Mouse (Mus musculus) embryonic facial prominence, embryonic 11.5 days (tissue): Measurements from ENCODE around the gene 4933405L10Rik. TPM values are rescaled to one million over a fixed set of nuclear protein-coding genes. Genes with fewer than 3 reads are reported as not detected.

ENCODE experiments used
- ATAC-seq: fragments of 200-750 bp; cut with Nextera tagmentation; replicated peaks from 2 replicates; pipeline ENCODE4 v1.8.0; 2017; ENCODE audit warnings: low read depth; ENCODE audit not compliant: insufficient number of reproducible peaks, low FRiP score, low TSS enrichment
- DNase-seq: peaks from one replicate; pipeline ENCODE4 v3.0.0-alpha.2; 2015; ENCODE audit warnings: low spot score
- H3K27ac ChIP-seq: fragments of 300-500 bp; sonication (generic); replicated peaks from 2 replicates; pipeline ENCODE4 v1.5.1; 2014; ENCODE audit warnings: mild to moderate bottlenecking, low read depth, low read length, control low read depth
- H3K27me3 ChIP-seq: fragments of 300-500 bp; sonication (generic); 2 replicates; pipeline ENCODE4 v1.6.1; 2014; ENCODE audit warnings: mild to moderate bottlenecking, low read length, moderate library complexity, mixed read lengths; ENCODE audit not compliant: control insufficient read depth, insufficient read depth
- H3K36me3 ChIP-seq: fragments of 300-500 bp; sonication (generic); replicated peaks from 2 replicates; pipeline ENCODE4 v1.6.1; 2014; ENCODE audit warnings: low read depth, mild to moderate bottlenecking, low read length, moderate library complexity, mixed read lengths; ENCODE audit not compliant: control insufficient read depth, insufficient read depth
- H3K4me1 ChIP-seq: fragments of 300-500 bp; sonication (generic); 2 replicates; pipeline ENCODE4 v1.6.1; 2014; ENCODE audit warnings: low read length, mixed read lengths; ENCODE audit not compliant: control insufficient read depth, insufficient read depth
- H3K4me2 ChIP-seq: fragments of 300-500 bp; sonication (generic); 2 replicates; pipeline ENCODE4 v1.6.1; 2014; ENCODE audit warnings: low read depth, mild to moderate bottlenecking, control low read depth, low read length, moderate library complexity
- H3K4me3 ChIP-seq: fragments of 300-500 bp; sonication (generic); 2 replicates; pipeline ENCODE4 v1.5.1; 2014; ENCODE audit warnings: low read depth, low read length, control low read depth
- H3K9ac ChIP-seq: fragments of 300-500 bp; sonication (generic); replicated peaks from 2 replicates; pipeline ENCODE4 v1.6.1; 2014; ENCODE audit warnings: mild to moderate bottlenecking, control low read depth, low read length
- H3K9me3 ChIP-seq: fragments of 300-500 bp; sonication (generic); replicated peaks from 2 replicates; pipeline ENCODE4 v1.6.1; 2016; ENCODE audit warnings: mild to moderate bottlenecking, low read length, inconsistent platforms, mixed read lengths; ENCODE audit not compliant: control insufficient read depth
- WGBS: fragments of 180-500 bp; shearing (Covaris S2); extraction: QIAGEN DNeasy Blood & Tissue Kit; methylation state at CpG from one replicate; pipeline ENCODE4 v1.1.7; 2014; 5-methylcytosine and 5-hydroxymethylcytosine counted together
- polyA plus RNA-seq: library from polyadenylated mRNA; unstranded; fragments of >200 nt; fragmentation: Nextera tagmentation; extraction: Ambion mirVana; gene quantifications from 2 replicates; pipeline ENCODE4 v1.2.1, GENCODE M21; 2014

Gene 4933405L10Rik
- polyA plus RNA-seq, 1 experiment from 2014 or later: 0.50 TPM

DNA sequence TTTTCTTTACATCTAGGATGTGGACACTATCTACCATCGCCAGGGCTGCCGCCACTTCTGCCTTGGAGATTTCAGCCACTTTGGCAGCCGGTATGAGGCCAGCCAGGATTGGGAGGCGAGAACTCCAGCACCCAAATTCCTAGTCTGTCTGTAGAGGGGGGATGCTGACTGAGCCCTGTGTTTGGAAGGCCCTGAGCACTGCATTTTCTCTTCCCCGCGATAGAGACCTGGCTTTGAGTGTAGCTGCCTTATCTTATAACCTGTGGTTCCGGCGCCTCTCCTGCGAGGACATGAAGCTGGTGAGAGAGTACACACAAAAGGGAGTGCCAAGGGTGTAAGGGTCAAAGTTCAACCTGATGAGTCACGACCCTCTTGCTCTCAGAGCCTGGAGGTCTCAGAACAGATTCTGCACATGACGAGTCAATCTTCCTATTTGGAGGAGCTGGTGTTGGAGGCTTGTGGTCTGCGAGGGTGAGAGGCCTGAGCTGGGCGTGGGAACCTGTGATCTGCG is 19.2 kb upstream of the 4933405L10Rik start:
- Histone ChIP-seq H3K9ac (no peak overlapping the region), H3K4me2 (no peak overlapping the region), H3K27ac (no peak overlapping the region), H3K36me3 (peaks cover 4% of the 10 kb centered on the region), H3K27me3 (no peaks in the 10 kb centered on the region), H3K4me3 (no peak overlapping the region), H3K4me1 (no peaks in the 10 kb centered on the region; the same call in 1 of the 2 replicates), H3K9me3 (no peaks in the 10 kb centered on the region)
- DNase-seq: no peak
- 69% methylated on average over 14 of the region's 14 CpGs for WGBS
- ATAC-seq: no peak

DNA sequence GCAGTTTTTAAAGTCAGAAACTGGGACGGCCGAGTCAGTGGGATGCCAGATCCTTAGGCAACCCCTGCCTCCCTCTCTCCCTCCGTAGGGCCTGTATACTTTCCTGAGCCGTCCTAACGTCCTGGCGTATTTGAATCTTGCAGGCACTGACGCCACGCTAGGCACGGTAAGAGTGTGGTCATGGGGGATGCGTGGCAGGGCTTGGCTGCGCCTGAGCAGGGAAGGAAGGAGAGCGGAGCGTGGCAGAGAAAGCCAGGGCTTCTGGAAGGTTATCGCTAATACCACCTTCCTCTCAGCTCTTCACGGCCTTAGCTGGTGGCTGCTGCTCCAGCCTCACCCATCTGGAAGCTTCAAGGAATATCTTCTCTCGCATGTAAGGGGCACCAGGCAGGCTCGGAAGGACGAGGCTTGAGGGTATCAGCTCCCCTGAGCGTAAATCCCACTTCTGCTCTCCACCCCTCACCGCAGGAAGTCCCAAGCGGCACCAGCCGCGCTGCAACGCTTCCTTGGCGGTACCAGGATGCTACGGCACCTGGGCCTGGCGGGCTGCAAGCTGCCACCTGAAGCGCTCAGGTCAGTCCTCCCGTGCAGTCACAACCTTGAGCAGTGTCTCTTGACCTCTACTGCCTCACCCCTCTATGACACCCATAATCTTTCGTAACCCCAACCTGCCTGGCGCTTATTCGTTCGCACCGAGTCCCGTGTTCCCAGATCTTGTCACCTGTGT is 18.0 kb upstream of the 4933405L10Rik start:
- DNase-seq (no peak), ATAC-seq (no peak)
- H3K4me2 ChIP-seq: no peak overlapping the region
- peaks cover 8% of the 10 kb centered on the region for H3K4me1 ChIP-seq
- no peak overlapping the region for H3K27ac ChIP-seq
- no peak overlapping the region for H3K4me3 ChIP-seq
- H3K36me3 ChIP-seq: no peaks in the 10 kb centered on the region; the same call in 1 of the 2 replicates
- no peaks in the 10 kb centered on the region for H3K9me3 ChIP-seq
- 56% methylated on average over 35 of the region's 35 CpGs for WGBS
- no peak overlapping the region for H3K9ac ChIP-seq
- H3K27me3 ChIP-seq: no peaks in the 10 kb centered on the region

DNA sequence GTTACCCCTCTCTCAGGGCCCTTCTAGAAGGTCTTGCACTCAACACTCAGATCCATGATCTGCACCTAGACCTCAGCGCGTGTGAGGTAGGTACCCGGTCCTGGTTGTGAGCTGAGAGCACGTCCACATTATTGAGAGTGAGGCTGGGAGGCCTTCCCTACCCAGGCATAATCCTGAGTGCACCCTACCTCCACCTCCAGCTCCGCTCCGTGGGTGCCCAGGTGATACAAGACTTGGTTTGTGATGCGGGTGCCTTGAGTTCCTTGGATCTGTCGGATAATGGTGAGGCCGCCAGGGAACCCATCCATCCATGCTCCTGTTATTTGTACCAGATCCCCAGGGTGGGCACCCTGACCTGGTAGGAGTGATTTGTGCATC is 17.5 kb upstream of the 4933405L10Rik start:
- Histone ChIP-seq H3K4me3 (no peak overlapping the region), H3K4me1 (peaks cover 8% of the 10 kb centered on the region), H3K27me3 (no peaks in the 10 kb centered on the region), H3K9ac (no peak overlapping the region), H3K36me3 (no peaks in the 10 kb centered on the region; the same call in 1 of the 2 replicates), H3K9me3 (no peaks in the 10 kb centered on the region), H3K4me2 (no peak overlapping the region), H3K27ac (no peak overlapping the region)
- no peak for ATAC-seq
- WGBS: 93% methylated on average over 9 of the region's 9 CpGs
- DNase-seq: no peak

DNA sequence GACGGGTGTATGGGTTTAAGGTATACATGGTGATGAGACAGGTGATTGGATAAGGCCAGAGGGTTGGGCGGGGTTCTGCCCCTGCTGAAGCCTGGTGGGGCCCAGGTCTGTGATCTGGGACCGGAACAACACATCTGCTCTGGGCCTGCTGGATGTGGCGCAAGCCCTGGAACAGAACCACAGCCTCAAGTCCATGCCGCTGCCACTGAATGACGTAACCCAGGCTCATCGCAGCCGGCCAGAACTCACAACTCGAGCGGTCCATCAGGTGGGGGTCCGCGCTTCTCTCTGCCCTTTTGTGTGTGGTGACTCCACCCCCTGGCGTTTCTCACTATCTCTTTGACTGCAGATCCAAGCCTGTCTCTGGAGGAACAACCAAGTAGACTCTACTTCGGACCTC is 16.5 kb upstream of the 4933405L10Rik start:
- 83% methylated on average over 14 of the region's 14 CpGs for WGBS

DNA sequence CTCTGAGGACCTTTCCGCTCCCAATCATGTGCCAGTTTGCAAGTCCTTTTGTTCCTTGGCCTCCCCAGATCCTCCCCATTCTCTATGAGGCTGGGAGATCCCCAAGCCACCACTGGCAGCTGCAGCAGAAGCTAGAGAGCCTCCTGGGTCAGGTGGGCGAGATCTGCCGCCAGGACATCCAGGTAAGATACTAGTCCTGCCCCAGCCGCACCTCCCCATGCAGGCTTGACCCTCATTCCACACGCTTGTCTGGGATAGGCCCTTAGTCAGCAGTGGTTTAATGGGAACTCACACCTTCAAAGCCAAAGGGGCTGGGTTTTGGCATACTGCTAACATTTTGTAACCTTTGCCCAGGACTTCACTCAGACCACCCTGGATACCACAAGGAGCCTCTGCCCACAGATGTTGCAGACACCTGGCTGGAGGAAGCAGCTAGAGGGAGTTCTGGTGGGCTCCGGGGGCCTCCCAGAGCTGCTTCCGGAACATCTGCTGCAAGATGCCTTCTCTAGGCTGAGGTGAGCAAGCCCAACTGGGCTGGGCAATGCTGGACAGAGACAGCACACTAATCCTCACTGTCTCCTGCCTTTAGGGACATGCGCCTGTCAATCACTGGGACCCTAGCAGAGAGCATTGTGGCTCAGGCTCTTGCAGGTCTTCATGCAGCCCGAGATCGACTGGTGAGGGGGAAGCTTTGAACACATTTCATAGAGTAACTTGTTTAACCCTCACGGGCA is 14.8 kb upstream of the 4933405L10Rik start:
- 89% methylated on average over 11 of the region's 11 CpGs for WGBS
- H3K36me3 ChIP-seq: no peaks in the 10 kb centered on the region; the same call in none of the 2 replicates
- no peak overlapping the region for H3K4me2 ChIP-seq
- H3K4me1 ChIP-seq: peaks cover 8% of the 10 kb centered on the region
- DNase-seq (no peak), ATAC-seq (no peak)
- no peaks in the 10 kb centered on the region for H3K27me3 ChIP-seq
- no peak overlapping the region for H3K27ac ChIP-seq
- no peaks in the 10 kb centered on the region for H3K9me3 ChIP-seq
- no peak overlapping the region for H3K4me3 ChIP-seq
- no peak overlapping the region for H3K9ac ChIP-seq

More for the DNA sequence above, 16.5 kb upstream of the 4933405L10Rik start:
- Histone ChIP-seq H3K9ac (no peak overlapping the region), H3K9me3 (no peaks in the 10 kb centered on the region), H3K4me3 (no peak overlapping the region), H3K27me3 (no peaks in the 10 kb centered on the region), H3K4me2 (no peak overlapping the region), H3K36me3 (no peaks in the 10 kb centered on the region; the same call in 1 of the 2 replicates), H3K27ac (no peak overlapping the region), H3K4me1 (peaks cover 8% of the 10 kb centered on the region)
- no peak for ATAC-seq
- no peak for DNase-seq

DNA sequence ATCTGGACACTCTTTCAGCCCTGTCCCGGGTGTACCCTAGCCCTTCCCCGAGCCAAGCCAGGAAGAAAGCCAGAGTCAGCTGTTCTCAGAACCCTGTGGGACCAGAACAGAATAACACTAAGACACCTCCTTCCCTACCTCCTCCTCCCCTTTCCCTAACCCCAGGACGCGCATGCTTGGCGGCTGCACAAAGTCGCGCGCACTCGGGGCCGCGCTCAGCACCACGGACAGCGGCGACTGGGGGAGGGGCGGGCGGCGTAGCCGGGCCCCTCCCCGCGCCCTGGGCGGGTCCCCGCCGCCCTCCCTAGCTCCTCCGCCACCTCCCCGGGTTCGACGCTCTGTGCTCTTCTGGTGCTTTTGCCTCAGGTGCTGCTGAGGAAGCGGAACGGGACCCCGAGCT is 13.8 kb upstream of the 4933405L10Rik start:
- DNase-seq: peak; percentile 72
- H3K27ac ChIP-seq: no peak overlapping the region
- peak overlapping the region; percentile 44 for H3K9ac ChIP-seq
- H3K36me3 ChIP-seq: no peaks in the 10 kb centered on the region; the same call in none of the 2 replicates
- peak overlapping the region; percentile 31 for H3K4me3 ChIP-seq
- no peaks in the 10 kb centered on the region for H3K9me3 ChIP-seq
- no peaks in the 10 kb centered on the region for H3K27me3 ChIP-seq
- 2% methylated on average over 30 of the region's 30 CpGs for WGBS
- peaks cover 8% of the 10 kb centered on the region for H3K4me1 ChIP-seq
- H3K4me2 ChIP-seq: peak overlapping the region; percentile 91
- peak; percentile 27; the same call in 1 of the 2 replicates for ATAC-seq

DNA sequence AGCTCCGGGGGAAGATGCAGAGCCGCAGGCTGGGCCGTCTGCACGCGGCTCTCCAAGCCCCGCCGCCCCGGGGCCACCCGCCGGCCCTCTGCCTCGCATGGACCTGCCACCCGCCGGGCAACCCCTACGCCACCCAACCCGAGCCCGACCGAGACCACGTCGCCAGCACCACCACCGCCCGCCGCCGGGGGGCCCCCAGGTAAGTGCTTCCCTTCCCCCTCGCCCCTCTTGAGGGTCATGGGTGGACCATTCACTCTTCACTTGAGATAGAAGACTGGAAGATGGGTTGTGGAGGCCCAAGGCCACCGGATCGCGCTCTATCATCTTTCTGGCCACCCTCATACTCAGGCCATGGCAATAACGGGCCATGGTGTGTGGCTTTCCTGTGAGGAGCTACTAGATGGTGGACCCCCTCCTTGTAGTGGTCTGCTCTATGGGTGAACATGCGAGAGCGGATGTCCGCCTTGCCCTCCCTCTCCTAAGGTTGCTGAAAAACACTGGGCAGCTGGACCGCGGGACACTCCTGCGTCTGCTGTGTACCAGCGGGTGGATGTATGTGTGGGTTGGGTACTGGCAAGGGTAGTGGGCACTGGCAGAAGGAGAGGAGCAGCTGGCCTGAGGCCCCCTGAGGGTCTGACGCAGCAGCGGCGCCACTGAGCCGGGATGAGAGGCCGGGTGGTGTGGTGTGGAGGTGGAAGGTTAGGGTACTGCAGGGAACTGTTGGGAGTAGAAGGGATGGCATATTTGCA is 13.2 kb upstream of the 4933405L10Rik start:
- Histone ChIP-seq H3K9me3 (no peaks in the 10 kb centered on the region), H3K4me3 (peak overlapping the region; percentile 31), H3K4me1 (peaks cover 8% of the 10 kb centered on the region), H3K27me3 (no peaks in the 10 kb centered on the region), H3K36me3 (no peaks in the 10 kb centered on the region; the same call in none of the 2 replicates), H3K4me2 (peak overlapping the region; percentile 91), H3K27ac (no peak overlapping the region), H3K9ac (peak overlapping the region; percentile 44)
- peak; percentile 44 for ATAC-seq
- DNase-seq: peak; percentile 9
- WGBS: 9% methylated on average over 37 of the region's 40 CpGs
